Mouse (Mus musculus) lung, postnatal 14 days (tissue): ENCODE data around the gene Necap2.

Experiments
- DNase-seq: peaks from one replicate; pipeline ENCODE4 v3.0.0; 2021

Gene Necap2

GRCm38 (mm10) chr4:141031733-141032132, 46.4 kb downstream of the Necap2 start:
- DNase-seq, result peak; percentile 88

- no peak for DNase-seq
Observed at GRCm38 (mm10) chr4:141030541-141031206, 47.5 kb downstream of the Necap2 start.

- no peak for DNase-seq
Observed at GRCm38 (mm10) chr4:141024992-141025391, 53.2 kb downstream of the Necap2 start.

GRCm38 (mm10) chr4:141024052-141024451, 54.1 kb downstream of the Necap2 start:
- peak; percentile 29 for DNase-seq

GRCm38 (mm10) chr4:141021614-141021929, 56.6 kb downstream of the Necap2 start:
- no peak for DNase-seq

- peak; percentile 72 for DNase-seq
Observed at GRCm38 (mm10) chr4:141020811-141021613, 57.1 kb downstream of the Necap2 start.

- no peak for DNase-seq
Observed at GRCm38 (mm10) chr4:141020220-141020619, 57.9 kb downstream of the Necap2 start.

GRCm38 (mm10) chr4:141017657-141018436, 60.3 kb downstream of the Necap2 start:
- no peak for DNase-seq
